Mouse (Mus musculus): ENCODE results near the gene Syt16. TPM values are rescaled to one million over a fixed set of nuclear protein-coding genes. Genes with fewer than 3 reads are reported as not detected.

Gene Syt16
- polyA plus RNA-seq, 1 experiment from 2014 or later, result 50.2 TPM

- H3K4me1 ChIP-seq (replicated peaks), result no peaks in the 10 kb centered on the region
- no peak for ATAC-seq (ENCODE audit: low read depth)
- no peak overlapping the region for H3K9ac ChIP-seq
- no peak overlapping the region for H3K27ac ChIP-seq (replicated peaks)
- H3K9me3 ChIP-seq, result no peaks in the 10 kb centered on the region
- H3K27me3 ChIP-seq, result no peaks in the 10 kb centered on the region
- H3K4me3 ChIP-seq, result no peak overlapping the region
- WGBS, result 75% methylated on average over 2 of the region's 2 CpGs
- H3K4me2 ChIP-seq, result no peak overlapping the region
- no peaks in the 10 kb centered on the region for H3K36me3 ChIP-seq
Measured at GRCm38 (mm10) chr12:74238806-74239205, 241.3 kb downstream of the Syt16 start.

GRCm38 (mm10) chr12:74264846-74265245, 267.4 kb downstream of the Syt16 start:
- no peak overlapping the region for H3K27ac ChIP-seq (replicated peaks)
- no peaks in the 10 kb centered on the region for H3K9me3 ChIP-seq
- H3K4me2 ChIP-seq, result no peak overlapping the region
- WGBS, result 70% methylated on average over 3 of the region's 3 CpGs
- H3K4me1 ChIP-seq (replicated peaks), result no peaks in the 10 kb centered on the region
- no peak overlapping the region for H3K9ac ChIP-seq
- H3K4me3 ChIP-seq, result no peak overlapping the region
- H3K27me3 ChIP-seq, result no peaks in the 10 kb centered on the region
- no peak for ATAC-seq (ENCODE audit: low read depth)
- H3K36me3 ChIP-seq, result 0 out of 2 replicates have a peak, but pooled peaks cover 4% of the 10 kb centered on the region

GRCm38 (mm10) chr12:74267049-74267448, 269.6 kb downstream of the Syt16 start:
- no peaks in the 10 kb centered on the region for H3K27me3 ChIP-seq
- no peak overlapping the region for H3K4me3 ChIP-seq
- ATAC-seq (ENCODE audit: low read depth), result no peak
- WGBS, result 95% methylated on average over 4 of the region's 4 CpGs
- 0 out of 2 replicates have a peak, but pooled peaks cover 4% of the 10 kb centered on the region for H3K36me3 ChIP-seq
- no peak overlapping the region for H3K4me2 ChIP-seq
- H3K4me1 ChIP-seq (replicated peaks), result 0 out of 2 replicates have a peak, but pooled peaks cover under 1% of the 10 kb centered on the region
- no peaks in the 10 kb centered on the region for H3K9me3 ChIP-seq
- no peak overlapping the region for H3K9ac ChIP-seq
- no peak overlapping the region for H3K27ac ChIP-seq (replicated peaks)

- WGBS, result 74% methylated on average over 15 of the region's 15 CpGs
- ATAC-seq (ENCODE audit: low read depth), result no peak
- Histone ChIP-seq H3K4me1 (replicated peaks) (0 out of 2 replicates have a peak, but pooled peaks cover 7% of the 10 kb centered on the region), H3K27ac (replicated peaks) (no peak overlapping the region), H3K4me3 (no peak overlapping the region), H3K9ac (no peak overlapping the region), H3K27me3 (no peaks in the 10 kb centered on the region), H3K9me3 (no peaks in the 10 kb centered on the region), H3K36me3 (0 out of 2 replicates have a peak, but pooled peaks cover 4% of the 10 kb centered on the region), H3K4me2 (no peak overlapping the region)
Measured at GRCm38 (mm10) chr12:74268644-74269285, 271.3 kb downstream of the Syt16 start.

GRCm38 (mm10) chr12:74272545-74272944, 275.1 kb downstream of the Syt16 start:
- WGBS, result 57% methylated on average over 17 of the region's 17 CpGs
- Histone ChIP-seq H3K27me3 (no peaks in the 10 kb centered on the region), H3K4me1 (replicated peaks) (0 out of 2 replicates have a peak, but pooled peaks cover 7% of the 10 kb centered on the region), H3K36me3 (no peaks in the 10 kb centered on the region), H3K27ac (replicated peaks) (peak overlapping the region; percentile 62), H3K9me3 (no peaks in the 10 kb centered on the region), H3K9ac (no peak overlapping the region), H3K4me2 (peak overlapping the region; percentile 34; the same call in 1 of the 2 replicates), H3K4me3 (no peak overlapping the region)
- peak; percentile 79 for ATAC-seq (ENCODE audit: low read depth)

- no peak overlapping the region for H3K4me3 ChIP-seq
- H3K27ac ChIP-seq (replicated peaks), result no peak overlapping the region
- no peaks in the 10 kb centered on the region for H3K36me3 ChIP-seq
- 91% methylated on average over 5 of the region's 5 CpGs for WGBS
- H3K4me2 ChIP-seq, result no peak overlapping the region
- no peak for ATAC-seq (ENCODE audit: low read depth)
- H3K27me3 ChIP-seq, result peaks cover 4% of the 10 kb centered on the region; the same call in 1 of the 2 replicates
- no peaks in the 10 kb centered on the region for H3K9me3 ChIP-seq
- H3K4me1 ChIP-seq (replicated peaks), result 0 out of 2 replicates have a peak, but pooled peaks cover 4% of the 10 kb centered on the region
- no peak overlapping the region for H3K9ac ChIP-seq
Measured at GRCm38 (mm10) chr12:74277265-74277664, 279.8 kb downstream of the Syt16 start.

- Histone ChIP-seq H3K4me2 (no peak overlapping the region), H3K27ac (replicated peaks) (no peak overlapping the region), H3K4me3 (no peak overlapping the region), H3K27me3 (peaks cover 24% of the 10 kb centered on the region), H3K9ac (no peak overlapping the region), H3K36me3 (no peaks in the 10 kb centered on the region), H3K9me3 (no peaks in the 10 kb centered on the region), H3K4me1 (replicated peaks) (peaks cover 25% of the 10 kb centered on the region)
- ATAC-seq (ENCODE audit: low read depth), result no peak
- WGBS, result 81% methylated on average over 4 of the region's 4 CpGs
Measured at GRCm38 (mm10) chr12:74281403-74281802, 283.9 kb downstream of the Syt16 start.

GRCm38 (mm10) chr12:74282846-74283245, 285.4 kb downstream of the Syt16 start:
- Histone ChIP-seq H3K9ac (no peak overlapping the region), H3K4me2 (no peak overlapping the region), H3K36me3 (no peaks in the 10 kb centered on the region), H3K9me3 (no peaks in the 10 kb centered on the region), H3K27ac (replicated peaks) (no peak overlapping the region), H3K4me1 (replicated peaks) (peaks cover 25% of the 10 kb centered on the region), H3K27me3 (peaks cover 28% of the 10 kb centered on the region), H3K4me3 (no peak overlapping the region)
- no peak for ATAC-seq (ENCODE audit: low read depth)
- 64% methylated on average over 1 of the region's 1 CpGs for WGBS

- no peak overlapping the region; the same call in 1 of the 2 replicates for H3K27ac ChIP-seq (replicated peaks)
- H3K27me3 ChIP-seq, result peaks cover 28% of the 10 kb centered on the region
- H3K4me3 ChIP-seq, result peak overlapping the region; percentile 48
- peaks cover 32% of the 10 kb centered on the region for H3K4me1 ChIP-seq (replicated peaks)
- H3K9me3 ChIP-seq, result no peaks in the 10 kb centered on the region
- WGBS, result under 1% methylated on average over 49 of the region's 49 CpGs
- peak; percentile 94 for ATAC-seq (ENCODE audit: low read depth)
- no peaks in the 10 kb centered on the region for H3K36me3 ChIP-seq
- peak overlapping the region; percentile 67 for H3K9ac ChIP-seq
- H3K4me2 ChIP-seq, result peak overlapping the region; percentile 90
Measured at GRCm38 (mm10) chr12:74284020-74284684, 286.7 kb downstream of the Syt16 start.

GRCm38 (mm10) chr12:74284685-74285054, 287.2 kb downstream of the Syt16 start:
- H3K9ac ChIP-seq, result peak overlapping the region; percentile 67
- peak; percentile 25; the same call in 1 of the 2 replicates for ATAC-seq (ENCODE audit: low read depth)
- H3K27ac ChIP-seq (replicated peaks), result no peak overlapping the region; the same call in 1 of the 2 replicates
- H3K4me1 ChIP-seq (replicated peaks), result peaks cover 37% of the 10 kb centered on the region
- H3K9me3 ChIP-seq, result no peaks in the 10 kb centered on the region
- peak overlapping the region; percentile 90 for H3K4me2 ChIP-seq
- H3K27me3 ChIP-seq, result peaks cover 28% of the 10 kb centered on the region
- WGBS, result 5% methylated on average over 11 of the region's 11 CpGs
- peak overlapping the region; percentile 48 for H3K4me3 ChIP-seq
- no peaks in the 10 kb centered on the region for H3K36me3 ChIP-seq

- whole genome bisulfite sequencing, result 86% methylated on average over 4 of the region's 4 CpGs
Measured at GRCm38 (mm10) chr12:74290983-74291382, 293.5 kb downstream of the Syt16 start.

GRCm38 (mm10) chr12:74293624-74294023, 296.2 kb downstream of the Syt16 start:
- no peak overlapping the region for H3K9ac ChIP-seq
- no peak overlapping the region for H3K27ac ChIP-seq (replicated peaks)
- ATAC-seq (ENCODE audit: low read depth), result no peak
- H3K4me3 ChIP-seq, result no peak overlapping the region
- no peaks in the 10 kb centered on the region for H3K9me3 ChIP-seq
- WGBS, result 5% methylated on average over 4 of the region's 4 CpGs
- H3K4me2 ChIP-seq, result no peak overlapping the region
- peaks cover 4% of the 10 kb centered on the region; the same call in 1 of the 2 replicates for H3K27me3 ChIP-seq
- H3K4me1 ChIP-seq (replicated peaks), result peaks cover 19% of the 10 kb centered on the region
- H3K36me3 ChIP-seq, result no peaks in the 10 kb centered on the region

More at GRCm38 (mm10) chr12:74290983-74291382, 293.5 kb downstream of the Syt16 start:
- H3K4me1 ChIP-seq (replicated peaks), result peaks cover 26% of the 10 kb centered on the region
- H3K27me3 ChIP-seq, result peaks cover 11% of the 10 kb centered on the region; the same call in 1 of the 2 replicates
- H3K27ac ChIP-seq (replicated peaks), result no peak overlapping the region
- ATAC-seq (ENCODE audit: low read depth), result no peak
- H3K4me3 ChIP-seq, result no peak overlapping the region
- no peaks in the 10 kb centered on the region for H3K36me3 ChIP-seq
- no peak overlapping the region for H3K4me2 ChIP-seq
- H3K9ac ChIP-seq, result no peak overlapping the region
- no peaks in the 10 kb centered on the region for H3K9me3 ChIP-seq

All from neural tube, embryonic 13.5 days (tissue).